Mouse (Mus musculus) lung, postnatal 0 days (tissue): Measurements from ENCODE around the gene Nmnat3.

Source experiments
- CTCF ChIP-seq: IDR thresholded peaks from 2 replicates; pipeline ENCODE4 v1.5.1; 2016; ENCODE audit warnings: antibody characterized with exemption, mild to moderate bottlenecking
- EP300 ChIP-seq: IDR thresholded peaks from 2 replicates; pipeline ENCODE4 v1.6.1; 2016; ENCODE audit warnings: antibody characterized with exemption, mild to moderate bottlenecking, control low read depth

- TF ChIP-seq CTCF (no peak), EP300 (no peak)
Measured at GRCm38 (mm10) chr9:98246351-98246750, 40.9 kb upstream of the Nmnat3 start.
